Mouse (Mus musculus): ENCODE results near the gene Tmem116. TPM values are rescaled to one million over a fixed set of nuclear protein-coding genes. Genes with fewer than 3 reads are reported as not detected.

The Tmem116 gene
- total and polyA plus RNA-seq, 3 experiments: 1.3 to 3.2 (median 2.3) TPM

DNA sequence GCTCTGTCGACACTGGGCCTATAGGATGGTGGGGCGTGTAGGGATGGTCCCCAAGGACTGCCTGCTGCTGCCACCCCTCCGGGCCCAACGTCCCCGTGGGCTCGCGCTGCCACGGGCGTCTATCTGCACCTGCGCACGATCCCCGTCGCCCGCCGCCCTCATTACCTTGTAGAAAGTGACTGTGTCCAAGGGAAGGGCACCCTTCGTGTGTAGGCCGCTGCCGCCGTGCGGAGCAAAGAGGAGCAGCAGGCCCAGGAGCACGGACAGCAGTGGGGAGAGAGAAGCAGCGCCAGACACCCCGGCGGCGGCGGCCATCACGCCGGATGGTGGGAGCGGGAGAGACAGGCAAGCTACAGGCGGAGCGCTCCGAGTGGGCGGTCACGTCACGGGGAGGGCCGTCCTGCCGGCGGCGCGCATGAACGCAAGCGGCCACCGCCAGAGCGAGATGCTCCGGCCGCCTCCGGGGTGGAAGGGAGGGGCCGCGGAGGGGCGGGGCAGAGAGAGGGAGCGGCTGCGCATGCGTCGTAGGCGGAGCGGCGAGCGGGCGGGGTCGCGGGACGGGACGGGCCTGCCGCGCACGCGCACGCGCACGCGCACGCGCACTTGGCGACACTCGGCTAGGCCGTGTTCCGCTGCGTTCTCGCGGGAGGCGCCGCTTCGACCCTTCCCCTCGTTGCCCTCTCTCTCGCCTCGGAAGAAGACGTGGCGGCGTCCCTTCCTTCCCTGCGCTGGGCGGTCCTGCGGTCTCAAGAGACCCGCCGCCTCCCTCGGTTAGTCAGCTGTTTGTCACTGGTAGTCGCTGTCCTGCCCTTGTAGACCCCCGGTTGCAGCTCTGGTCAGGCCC lies 555 bp downstream of the Tmem116 start, which contains the start of gene Erp29 (continued):
- TF ChIP-seq MYC (IDR thresholded peaks at IDR 0.05; ENCODE audit: low read depth, low read length) (peak; percentile 52; the same call in 1 of the 2 replicates), MAX (IDR thresholded peaks at IDR 0.05; ENCODE audit: low read length) (peak; percentile 76; the same call in 1 of the 2 replicates), MEF2A (IDR thresholded peaks at IDR 0.05; ENCODE audit: borderline replicate concordance, low read depth, low read length) (no peak), MAZ (IDR thresholded peaks at IDR 0.05; ENCODE audit: low read depth, low read length) (peak; percentile 40; the same call in 1 of the 2 replicates)

DNA sequence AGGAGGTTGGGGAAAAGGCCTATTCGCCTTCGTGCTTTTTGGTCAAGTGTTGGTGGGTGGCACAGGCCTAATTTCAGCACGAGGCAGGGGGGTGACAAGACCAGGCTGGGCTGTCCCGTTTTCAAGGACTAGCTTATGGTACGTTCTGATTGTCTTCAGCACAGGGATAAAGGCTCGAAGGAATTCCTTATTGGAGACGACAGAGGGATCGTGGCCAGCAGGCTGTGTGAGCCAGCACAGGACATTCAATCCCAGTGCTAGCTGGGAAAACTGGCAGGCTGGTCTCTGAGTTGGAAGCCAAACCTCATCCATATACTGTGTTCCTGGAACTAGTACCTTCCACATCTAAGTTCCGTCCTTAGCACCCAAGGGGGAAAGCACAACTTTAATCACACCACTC lies 1.2 kb downstream of the Tmem116 start:
- Histone ChIP-seq H3K4me2 (ENCODE audit: insufficient read depth, low read depth, poor library complexity, severe bottlenecking) (peak overlapping the region; percentile 46), H3K27ac (ENCODE audit: insufficient read depth, low read depth) (peak overlapping the region; percentile 64), H3K36me3 (replicated peaks in 1 of 2; ENCODE audit: control insufficient read depth in 1 of 2, insufficient read depth in 1 of 2, low read length in 1 of 2) (peaks cover 16 to 31% of the 10 kb centered on the region in 2 experiments), H3K27me3 (replicated peaks) (no peaks in the 10 kb centered on the region), H3K4me3 (replicated peaks in 1 of 3; ENCODE audit: low read depth in 2 of 3, low read length in 2 of 3, poor library complexity in 1 of 3) (peak overlapping the region; percentile 62 to 98 (median 89)), H3K4me1 (ENCODE audit: control insufficient read depth in 1 of 2, insufficient read depth in 2 of 2) (peaks cover 9 to 52% of the 10 kb centered on the region in 2 experiments), H3K9ac (ENCODE audit: insufficient read depth, low read depth) (peak overlapping the region; percentile 98), H3K79me2 (replicated peaks; ENCODE audit: control insufficient read depth, extremely low read depth, insufficient read depth, poor library complexity, severe bottlenecking) (peaks cover 24% of the 10 kb centered on the region), H3K9me3 (replicated peaks; ENCODE audit: low read length) (peaks cover 2% of the 10 kb centered on the region)
- dilution Hi-C loops (cut with MboI; ENCODE audit: extremely low pct_ligation_motif_present, extremely low pct_unique_long_range_greater_than_20kb, low sequenced_read_pairs) (no loop called here), in situ Hi-C loops (cut with MboI; ENCODE audit: low pct_ligation_motif_present, low pct_unique_long_range_greater_than_20kb, low sequenced_read_pairs) (no loop called here)
- TF ChIP-seq MAFK (IDR thresholded peaks at IDR 0.05; ENCODE audit: insufficient replicate concordance, low read length) (no peak), MYC (IDR thresholded peaks at IDR 0.05; ENCODE audit: low read depth, low read length) (0 out of 2 replicates have a peak, but pooled peaks have one; percentile 11), POLR2AphosphoS2 (IDR thresholded peaks at IDR 0.05; ENCODE audit: low read depth, low read length) (no peak), CHD1 (IDR thresholded peaks at IDR 0.05; ENCODE audit: low read depth, low read length) (peak; percentile 71; the same call in 1 of the 2 replicates), GABPA (IDR thresholded peaks at IDR 0.05; ENCODE audit: insufficient replicate concordance, low read depth, low read length) (no peak)
- DNase-seq (ENCODE audit: extremely low read depth): no peak

DNA sequence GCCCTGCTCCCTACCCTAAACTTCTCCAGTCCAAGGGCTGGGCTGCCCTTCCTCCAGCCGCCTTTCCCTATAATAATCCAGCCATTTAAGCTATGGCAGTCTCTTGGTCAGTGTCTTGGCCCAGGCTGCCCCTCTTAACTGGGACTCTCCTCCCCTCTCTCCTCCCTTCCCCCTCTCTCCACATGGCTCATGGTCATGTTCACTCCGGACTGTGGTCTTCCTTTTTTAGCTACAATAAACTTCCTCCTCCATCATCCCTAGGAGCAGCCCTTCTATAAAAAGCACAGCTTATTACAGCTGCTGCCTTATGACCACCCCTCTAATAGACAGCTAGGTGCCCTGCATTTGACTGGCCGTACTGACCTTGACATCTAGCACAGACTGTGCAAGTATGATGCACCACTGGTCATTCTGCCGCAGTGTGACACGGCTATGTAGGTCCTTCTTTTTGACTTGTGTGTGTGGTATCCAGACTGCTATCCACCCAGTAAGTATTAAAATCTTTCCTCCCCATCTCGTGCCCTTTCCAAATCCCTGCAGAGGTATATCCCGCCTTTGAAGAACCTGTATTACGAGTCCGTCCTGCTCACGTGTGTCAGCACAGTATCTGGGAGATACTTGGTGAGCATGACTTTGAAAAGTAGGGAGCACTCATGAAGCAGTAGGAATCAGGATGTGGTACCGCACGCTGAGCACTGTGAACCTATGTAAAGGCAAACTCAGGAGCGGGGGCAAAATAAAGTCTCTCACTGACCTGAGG lies 2.2 kb downstream of the Tmem116 start:
- in situ Hi-C loops (cut with MboI; ENCODE audit: low pct_ligation_motif_present, low pct_unique_long_range_greater_than_20kb, low sequenced_read_pairs) (no loop called here), dilution Hi-C loops (cut with MboI; ENCODE audit: extremely low pct_ligation_motif_present, extremely low pct_unique_long_range_greater_than_20kb, low sequenced_read_pairs) (no loop called here)
- Histone ChIP-seq H3K9ac (ENCODE audit: insufficient read depth, low read depth) (no peak overlapping the region), H3K27ac (ENCODE audit: insufficient read depth, low read depth) (no peak overlapping the region), H3K9me3 (replicated peaks; ENCODE audit: low read length) (no peaks in the 10 kb centered on the region), H3K4me1 (ENCODE audit: control insufficient read depth in 1 of 2, insufficient read depth in 2 of 2) (peaks cover 9 to 43% of the 10 kb centered on the region in 2 experiments), H3K79me2 (replicated peaks; ENCODE audit: control insufficient read depth, extremely low read depth, insufficient read depth, poor library complexity, severe bottlenecking) (peaks cover 19% of the 10 kb centered on the region), H3K27me3 (replicated peaks) (no peaks in the 10 kb centered on the region), H3K36me3 (replicated peaks in 1 of 2; ENCODE audit: control insufficient read depth in 1 of 2, insufficient read depth in 1 of 2, low read length in 1 of 2) (peaks cover 7 to 22% of the 10 kb centered on the region in 2 experiments), H3K4me3 (replicated peaks in 1 of 3; ENCODE audit: low read depth in 2 of 3, low read length in 2 of 3, poor library complexity in 1 of 3) (no peak overlapping the region), H3K4me2 (ENCODE audit: insufficient read depth, low read depth, poor library complexity, severe bottlenecking) (0 out of 2 replicates have a peak overlapping the region, but pooled peaks have one; percentile 46)
- no peak for TF ChIP-seq E2F4 (IDR thresholded peaks at IDR 0.05; ENCODE audit: insufficient replicate concordance, low read depth, low read length)
- TF ChIP-seq SMC3 (IDR thresholded peaks at IDR 0.05; ENCODE audit: low read depth, low read length): no peak
- no peak for DNase-seq (ENCODE audit: extremely low read depth)

Measured in CH12.LX (cell line).